Mouse (Mus musculus) gastrocnemius, adult 18-20 months (tissue): ENCODE measurements around the gene Igfbp4. TPM values are rescaled to one million over a fixed set of nuclear protein-coding genes. Genes with fewer than 3 reads are reported as not detected.

ENCODE experiments used
- DNase-seq: peaks from one replicate; pipeline ENCODE4 v3.0.0; 2021; ENCODE audit warnings: low spot score
- total RNA-seq, 2 experiments: library from RNA; stranded (reverse); gene quantifications; 2 replicates each; pipeline ENCODE4 v1.2.3; 2021

The Igfbp4 gene
- total RNA-seq, 2 experiments from 2014 or later = 30.0 to 48.5 TPM

- DNase-seq = no peak
These were observed 40.0 kb downstream of the Igfbp4 start for GRCm38 (mm10) chr11:99080902-99081543.

DNA sequence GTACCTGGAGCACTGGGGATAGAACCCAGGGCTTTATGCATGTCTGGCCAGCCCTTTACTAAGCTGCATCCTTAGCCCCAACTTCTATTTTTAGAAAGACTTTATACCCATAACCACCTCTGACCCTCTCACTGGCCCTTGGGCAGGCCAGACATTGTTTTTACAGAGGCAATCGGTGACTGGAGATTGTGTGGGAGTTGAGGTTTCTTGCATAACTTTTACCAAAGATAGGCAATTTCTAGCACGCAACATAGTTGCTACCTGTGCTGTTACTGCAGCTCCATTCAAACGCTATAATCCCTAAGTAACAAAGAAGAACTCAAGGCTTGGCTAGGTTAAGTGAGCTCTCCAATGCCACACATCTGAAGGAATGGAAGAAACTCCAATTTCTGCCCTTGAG lies 40.5 kb downstream of the Igfbp4 start:
- DNase-seq = no peak

DNA sequence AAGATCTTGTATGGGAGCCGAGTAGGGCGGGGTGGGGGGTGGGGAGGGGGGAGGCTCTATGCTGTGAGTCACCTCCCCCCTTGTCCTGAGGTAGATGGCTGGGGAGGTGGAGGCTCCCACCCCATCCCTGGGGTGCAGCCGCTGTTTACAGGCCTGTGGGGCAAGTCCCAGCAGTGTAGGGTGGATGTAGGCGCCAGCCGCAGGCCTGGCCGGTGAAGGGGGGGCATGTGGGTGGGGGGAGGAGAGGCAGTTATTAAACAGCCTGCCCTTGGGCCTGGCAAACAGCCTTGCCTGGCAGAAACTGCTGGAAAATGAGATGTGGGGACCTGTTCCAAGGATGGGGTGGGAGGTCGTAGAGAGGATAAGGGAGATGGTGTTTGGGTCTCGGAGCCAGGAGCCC lies 41.1 kb downstream of the Igfbp4 start:
- DNase-seq = no peak

DNA sequence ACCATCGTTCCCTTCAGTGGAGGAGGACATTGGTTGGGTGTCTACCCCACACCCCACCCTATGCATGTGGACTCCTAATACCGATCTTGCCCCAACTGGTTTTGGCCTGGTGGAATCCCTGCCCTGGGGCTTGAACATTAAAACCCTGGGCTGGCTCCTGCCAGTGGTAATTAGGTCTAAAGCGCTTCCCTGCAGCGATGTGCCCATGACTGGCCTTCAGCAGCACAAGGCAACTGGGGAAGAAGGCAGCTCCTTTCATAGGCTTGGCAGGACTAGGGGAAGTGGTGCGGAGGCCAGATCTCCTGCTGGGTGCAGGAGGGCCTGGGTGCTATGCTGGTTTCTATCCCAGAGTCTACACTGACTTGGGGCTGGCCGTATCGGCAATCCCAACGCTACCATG lies 42.5 kb downstream of the Igfbp4 start:
- no peak for DNase-seq

DNA sequence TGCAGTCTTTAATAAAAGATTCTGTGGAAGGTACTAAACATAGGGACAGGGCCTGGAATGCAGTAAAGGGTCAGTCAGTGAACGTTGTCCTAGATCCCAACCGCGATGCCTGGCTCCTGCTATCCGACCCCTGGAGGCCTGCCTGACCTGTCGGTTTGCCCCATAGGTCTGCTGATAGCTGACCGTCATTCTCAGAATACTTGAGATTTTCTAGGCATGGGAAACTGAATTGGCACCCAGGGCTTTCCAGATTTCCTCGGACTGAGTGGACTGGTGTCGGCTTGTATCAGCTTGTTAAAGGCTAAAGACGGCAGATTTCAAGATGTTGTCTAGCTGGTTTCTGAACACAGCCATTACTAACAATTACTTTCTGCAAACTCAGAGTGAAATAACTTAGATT lies 43.3 kb downstream of the Igfbp4 start:
- no peak for DNase-seq

GRCm38 (mm10) chr11:99088486-99088885 lies 47.4 kb downstream of the Igfbp4 start:
- no peak for DNase-seq

DNA sequence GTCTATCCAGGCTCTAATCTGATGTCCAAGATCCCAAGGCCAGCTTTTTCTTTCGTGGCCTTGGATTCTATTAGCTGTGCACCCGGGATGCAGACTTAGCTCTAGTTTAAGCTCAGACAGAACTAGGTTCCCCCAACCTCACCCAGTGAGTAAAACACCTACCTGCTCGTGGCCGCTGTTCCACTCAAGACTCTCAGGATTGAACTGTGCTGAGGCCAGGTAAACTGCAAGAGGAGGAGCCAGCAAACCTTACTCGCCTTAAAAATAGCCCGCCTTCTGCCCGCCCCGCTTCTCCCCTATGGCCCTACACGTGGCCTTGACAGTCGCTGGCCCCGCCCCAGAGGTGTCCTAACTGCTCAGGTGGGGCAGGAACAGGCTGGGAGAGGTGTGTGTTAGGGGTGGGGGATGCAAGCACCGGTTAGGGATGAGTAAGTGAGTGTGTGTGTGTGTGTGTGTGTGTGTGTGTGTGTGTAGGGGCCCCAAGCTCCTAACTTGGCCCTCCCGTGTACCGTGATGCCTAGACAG lies 48.1 kb downstream of the Igfbp4 start, which contains the start of gene Tns4:
Gene Tns4 (minus strand): TSS at position 230 of the 525 bp plus-strand sequence.
- no peak for DNase-seq

DNA sequence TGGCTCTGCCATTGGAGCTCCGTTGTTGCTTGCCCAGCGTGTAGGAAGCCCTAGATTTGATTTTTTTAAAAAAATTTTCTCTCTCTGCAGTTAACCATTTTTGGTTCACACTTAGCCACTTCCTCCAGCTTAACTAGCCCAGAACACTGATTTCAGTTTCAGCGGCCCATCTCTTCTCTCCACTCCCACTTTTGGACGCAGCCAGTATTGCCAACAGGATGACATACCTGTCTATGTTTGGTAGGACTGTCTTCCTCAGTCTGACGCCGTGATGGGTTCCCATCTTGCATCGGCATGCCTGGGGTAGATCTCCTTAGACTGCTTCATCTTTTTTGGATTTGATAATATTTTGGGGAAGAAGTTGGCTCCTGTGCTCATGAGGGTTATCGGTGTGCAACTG lies 49.3 kb downstream of the Igfbp4 start:
- DNase-seq = no peak

- DNase-seq = no peak
These were observed 50.6 kb downstream of the Igfbp4 start for GRCm38 (mm10) chr11:99091666-99092065.

DNA sequence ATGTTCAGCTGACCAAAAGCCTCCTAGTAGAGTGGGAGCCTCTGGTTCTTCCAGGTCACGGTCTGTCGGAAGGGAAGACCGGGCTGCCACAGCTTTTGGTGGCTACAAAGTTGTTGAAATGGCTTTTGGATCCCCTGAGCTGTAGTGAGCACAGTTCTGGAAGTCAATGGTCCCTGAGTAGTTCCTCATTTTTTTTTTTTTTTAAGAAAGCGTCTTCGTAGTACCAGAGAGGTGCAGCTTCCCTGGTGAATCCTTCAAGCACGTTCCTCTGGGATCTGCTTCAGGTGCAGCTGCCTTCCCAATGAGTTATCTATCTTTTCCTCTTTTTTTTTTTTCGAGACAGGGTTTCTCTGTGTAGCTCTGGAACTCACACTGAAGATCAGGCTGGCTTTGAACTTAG lies 52.7 kb downstream of the Igfbp4 start:
- DNase-seq = no peak

GRCm38 (mm10) chr11:99094911-99095676 lies 54.0 kb downstream of the Igfbp4 start:
- no peak for DNase-seq

- no peak for DNase-seq
These were observed 54.7 kb downstream of the Igfbp4 start for GRCm38 (mm10) chr11:99095759-99096158.

GRCm38 (mm10) chr11:99096417-99096816 lies 55.4 kb downstream of the Igfbp4 start:
- no peak for DNase-seq

DNA sequence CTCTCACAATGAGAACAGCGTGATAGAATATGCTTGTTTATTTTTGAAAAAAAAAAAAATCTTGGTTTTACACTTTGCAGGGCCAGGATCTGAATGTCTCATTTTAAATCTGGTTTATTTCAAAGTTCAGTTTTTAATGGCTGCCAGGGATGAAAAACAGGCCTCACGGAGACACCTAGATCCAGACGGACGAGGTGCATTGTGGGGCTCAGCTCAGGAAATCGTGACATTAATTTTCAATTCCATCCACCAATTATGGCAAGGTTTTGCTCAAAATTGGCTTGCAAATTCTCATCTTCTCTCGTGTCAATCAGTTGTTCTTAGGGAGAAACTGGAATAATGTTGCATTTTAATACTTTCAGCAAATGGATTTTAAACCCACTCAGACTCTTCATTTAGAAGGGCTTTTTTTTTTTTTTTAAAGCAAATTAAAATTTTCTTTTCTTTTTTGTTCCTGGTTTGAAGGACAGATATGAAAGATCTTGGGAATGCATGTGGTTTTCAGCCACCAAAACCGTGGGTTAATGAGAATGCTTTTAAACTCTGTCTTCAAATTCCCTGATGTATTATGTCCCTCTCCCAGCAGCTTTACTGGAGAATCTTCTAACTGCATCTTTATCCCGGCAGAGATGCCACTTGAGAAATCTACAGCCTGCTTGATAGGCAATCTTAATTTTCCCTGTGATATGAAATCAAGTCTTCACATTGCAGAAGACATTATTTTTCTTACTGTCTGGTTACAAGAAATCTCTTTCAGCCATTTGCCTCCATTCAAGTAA lies 56.1 kb downstream of the Igfbp4 start:
- no peak for DNase-seq

DNA sequence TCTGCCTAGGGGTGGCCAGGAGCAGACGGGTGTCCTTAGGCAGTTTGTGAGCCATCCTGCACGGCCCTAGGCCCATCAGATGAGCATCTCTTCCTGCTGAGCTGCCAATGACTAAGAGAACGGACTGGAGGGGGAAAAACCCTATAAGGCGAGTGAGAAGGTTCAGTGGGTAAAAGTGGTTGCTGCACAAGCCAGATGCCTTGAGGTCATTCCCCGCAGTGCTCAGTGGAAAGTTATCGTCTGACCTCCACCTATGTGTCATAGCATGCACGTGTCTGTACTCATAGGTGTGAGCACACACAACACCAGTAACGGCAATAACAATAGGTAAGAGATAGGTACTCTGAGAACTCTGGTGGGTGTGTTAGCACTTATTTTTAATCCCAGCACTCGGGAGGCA lies 57.9 kb downstream of the Igfbp4 start:
- no peak for DNase-seq

DNA sequence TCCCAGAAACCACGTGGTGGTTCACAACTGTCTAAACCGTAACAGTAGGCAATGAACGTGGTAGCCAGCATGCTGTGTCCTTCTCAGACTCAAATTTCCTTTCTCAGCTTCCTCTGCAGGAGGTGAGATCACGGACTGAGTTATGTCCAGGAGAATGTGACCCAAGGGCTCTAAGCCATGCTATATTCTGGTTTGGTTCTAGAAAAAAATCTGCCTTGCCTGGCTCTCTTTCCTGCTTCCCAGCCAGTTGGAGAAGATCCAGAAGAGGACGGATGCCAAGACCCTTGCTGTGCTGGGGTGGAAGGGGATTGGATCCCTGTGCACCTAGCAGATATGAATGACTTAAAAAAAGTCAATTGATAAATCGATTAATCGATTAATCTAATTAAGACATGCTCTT lies 58.5 kb downstream of the Igfbp4 start:
- peak; percentile 32 for DNase-seq

GRCm38 (mm10) chr11:99100215-99100614 lies 59.2 kb downstream of the Igfbp4 start:
- no peak for DNase-seq

GRCm38 (mm10) chr11:99101693-99102092 lies 60.6 kb downstream of the Igfbp4 start:
- peak; percentile 11 for DNase-seq

DNA sequence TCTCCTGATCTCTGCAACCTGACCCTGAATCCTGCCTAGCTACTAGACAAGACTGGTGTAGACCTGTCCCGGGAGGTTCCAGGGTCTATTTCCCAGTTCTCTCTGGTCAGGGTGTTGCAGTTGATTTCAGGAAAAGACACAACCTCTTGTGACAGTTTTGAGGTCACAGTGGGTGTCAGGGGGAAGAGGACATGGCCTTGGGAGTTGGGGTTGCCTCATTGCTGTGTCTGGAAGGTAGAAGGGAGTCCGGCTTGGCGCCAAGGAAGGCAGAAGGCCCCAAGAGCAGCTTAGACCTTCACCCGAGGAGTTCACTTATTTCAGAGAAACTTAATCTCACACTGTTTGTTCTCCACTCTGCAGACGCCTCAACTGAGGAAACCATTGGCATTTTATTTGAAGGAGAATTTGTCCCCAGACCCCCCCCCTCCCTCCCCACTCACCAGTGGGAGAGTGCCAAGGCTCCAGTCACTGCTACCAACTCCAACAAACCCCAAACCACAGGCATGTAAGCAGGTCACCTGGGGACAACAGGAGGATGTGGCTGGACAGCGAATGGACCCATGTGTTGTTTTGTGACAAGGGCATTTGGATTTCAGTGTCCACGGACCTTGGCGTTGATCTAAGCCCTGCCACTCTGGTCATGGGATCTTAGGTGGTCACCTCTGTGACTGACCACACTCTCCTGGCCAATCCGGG lies 61.7 kb downstream of the Igfbp4 start:
- DNase-seq = no peak
